Comparison of ENCODE assay signal across 8 mouse cellular contexts in the genomic region with DNA sequence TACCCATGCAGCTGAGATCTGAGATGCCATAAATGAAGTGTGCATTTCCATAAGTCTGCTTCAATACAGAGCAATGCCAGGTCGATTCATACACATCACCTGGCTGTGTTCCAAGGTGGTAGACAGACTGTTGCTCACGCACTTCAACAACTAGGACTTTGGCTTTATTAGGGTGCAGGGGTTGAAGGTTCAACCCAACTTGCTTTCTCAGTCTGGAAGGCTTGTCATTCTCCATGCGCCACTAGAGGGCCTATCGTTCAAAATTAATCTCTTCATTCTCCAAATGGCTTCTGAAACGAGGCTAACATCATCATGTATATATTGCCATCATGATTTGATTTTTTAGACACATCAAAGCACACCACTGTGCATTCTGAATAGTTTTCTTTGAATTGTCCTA.
DNase-seq lines count a peak whose midpoint lies in the region; ATAC-seq and TF ChIP-seq lines count a peak whose summit lies in the region.
"Had no signal": no experiment of that assay in that cellular context is flagged by ENCODE, and none has a peak within 500 bp of the region (broad histone marks: within the 10 kb centered on the region; RNA-seq: fewer than 3 reads in every experiment).

No protein-coding gene starts in this region.

- H3K79me2 ChIP-seq in MEL (ENCODE audit: control insufficient read depth, insufficient read depth, low read length, poor library complexity), result no peaks in the 10 kb centered on the region

- DNase-seq in left cerebral cortex, postnatal 14 days (ENCODE audit: low spot score in 2 of 2), result peak; percentile 23 to 54
- DNase-seq in left cerebral cortex, adult 8-10 months (ENCODE audit: low spot score in 2 of 2), result no peak
- DNase-seq in MEL (ENCODE audit: low read depth, low spot score), result peak; percentile 76
- DNase-seq in heart, postnatal 14 days, result peak; percentile 15 to 60
- DNase-seq in lung, postnatal 36 days, result peak; percentile 58
- DNase-seq in gastrocnemius, postnatal 10 days, result no peak

- TF ChIP-seq POLR2A in MEL (IDR thresholded peaks at IDR 0.05; ENCODE audit: control insufficient read depth in 1 of 2, insufficient read depth in 1 of 2, low read depth in 1 of 2, low read length in 2 of 2, poor library complexity in 1 of 2), result no peak

- H3K9me3 ChIP-seq in MEL (replicated peaks; ENCODE audit: insufficient read depth, low read length), result no peaks in the 10 kb centered on the region
- H3K9me3 ChIP-seq: embryonic facial prominence, embryonic 12.5 days had no signal

- H3K4me3 ChIP-seq in MEL (ENCODE audit: control insufficient read depth in 1 of 2, insufficient read depth in 1 of 2, low read depth in 2 of 2, low read length in 2 of 2), result no peak overlapping the region
- H3K4me3 ChIP-seq: embryonic facial prominence, embryonic 12.5 days had no signal

- no peak for TF ChIP-seq EP300 in MEL (IDR thresholded peaks at IDR 0.05; ENCODE audit: low read depth in 1 of 2, low read length in 2 of 2)

- intact Hi-C loops in left cerebral cortex, postnatal 14 days (cut with DNase I), result loop anchor here (5.0 kb wide), 2 partner anchors 128 to 253 kb away; a partner anchor contains a TSS
- intact Hi-C loops in heart, postnatal 14 days (cut with DNase I), result loop anchor here (2.0 to 10.0 kb wide), 3 partner anchors 121 to 501 kb away; no protein-coding TSS in a partner anchor

- H3K27me3 ChIP-seq in MEL (ENCODE audit: control insufficient read depth in 1 of 2, insufficient read depth in 2 of 2, low read length in 2 of 2), result no peaks in the 10 kb centered on the region
- H3K27me3 ChIP-seq: embryonic facial prominence, embryonic 12.5 days had no signal

- peaks cover 0 to 3% of the 10 kb centered on the region in 2 experiments; a peak in 1 of 4 replicates for H3K4me1 ChIP-seq in MEL (ENCODE audit: control insufficient read depth in 1 of 2, insufficient read depth in 2 of 2, low read length in 2 of 2)
- H3K4me1 ChIP-seq: embryonic facial prominence, embryonic 12.5 days had no signal

- TF ChIP-seq CTCF in MEL (IDR thresholded peaks at IDR 0.05 in 2 of 3, conservative IDR thresholded peaks at IDR 0.05 in 1 of 3; ENCODE audit: control insufficient read depth in 1 of 3, insufficient read depth in 1 of 3, low read depth in 2 of 3, low read length in 3 of 3, poor library complexity in 1 of 3, severe bottlenecking in 1 of 3), result peak; percentile 50 to 87 (median 86)

- H3K27ac ChIP-seq in MEL (ENCODE audit: control insufficient read depth, low read depth, low read length), result no peak overlapping the region
- H3K27ac ChIP-seq: embryonic facial prominence, embryonic 12.5 days had no signal

- TF ChIP-seq RAD21 in MEL (IDR thresholded peaks at IDR 0.05; ENCODE audit: low read depth, low read length), result peak; percentile 83

- peak; percentile 68; the same call in 1 of the 2 replicates for ATAC-seq in cerebellum, adult (ENCODE audit: insufficient number of reproducible peaks, low FRiP score, low TSS enrichment)

- H3K36me3 ChIP-seq in MEL (ENCODE audit: control insufficient read depth in 1 of 2, insufficient read depth in 2 of 2, low read length in 2 of 2), result peaks cover 0 to 9% of the 10 kb centered on the region in 2 experiments; a peak in 2 of 4 replicates
- H3K36me3 ChIP-seq: embryonic facial prominence, embryonic 12.5 days had no signal

- H3K9ac ChIP-seq in MEL (ENCODE audit: control insufficient read depth, low read depth, low read length, poor library complexity, severe bottlenecking), result no peak overlapping the region
- H3K9ac ChIP-seq: embryonic facial prominence, embryonic 12.5 days had no signal

TF ChIP-seq in MEL, 35 proteins besides CTCF, POLR2A, EP300 and RAD21:
- TF ChIP-seq ZC3H11A (IDR thresholded peaks at IDR 0.05; ENCODE audit: low read depth, low read length) (peak; percentile 86), GATA1 (IDR thresholded peaks at IDR 0.05; ENCODE audit: low read depth, low read length) (0 out of 2 replicates have a peak, but pooled peaks have one; percentile 4), HCFC1 (IDR thresholded peaks at IDR 0.05; ENCODE audit: low read depth, low read length) (0 out of 2 replicates have a peak, but pooled peaks have one; percentile 14), ZNF384 (IDR thresholded peaks at IDR 0.05; ENCODE audit: low read depth, low read length) (no peak), KAT2A (conservative IDR thresholded peaks at IDR 0.05; ENCODE audit: low read depth, low read length) (no peak), MYB (IDR thresholded peaks at IDR 0.05; ENCODE audit: low read depth, low read length) (no peak), GABPA (IDR thresholded peaks at IDR 0.05; ENCODE audit: low read depth, low read length) (no peak), SIN3A (IDR thresholded peaks at IDR 0.05; ENCODE audit: low read length) (0 out of 2 replicates have a peak, but pooled peaks have one; percentile 48), SMC3 (IDR thresholded peaks at IDR 0.05; ENCODE audit: low read depth, low read length) (peak; percentile 94)

Comparison
In these comparisons a context has a peak if more than half of its experiments do, and no peak if none do; other contexts are left out.
1. DNase-seq: peak in left cerebral cortex, postnatal 14 days (2 of 2), MEL (single experiment), heart, postnatal 14 days (2 of 2) and lung, postnatal 36 days (single experiment); none in left cerebral cortex, adult 8-10 months (0 of 2) and gastrocnemius, postnatal 10 days (single experiment).